Mouse (Mus musculus) MEL-GATA-1-ER (cell line): Measurements from ENCODE around the gene Cic.
"Not testable (repeated sequence)": the region's sequence is repeated elsewhere in the genome, so short reads cannot be mapped to it uniquely, and the experiment has no call there.

ENCODE experiments used
- DNase-seq: peaks from one replicate; pipeline ENCODE4 v3.0.0-alpha.2; 2012; ENCODE audit warnings: low read depth; ENCODE audit errors: extremely low read depth

Gene Cic

DNA sequence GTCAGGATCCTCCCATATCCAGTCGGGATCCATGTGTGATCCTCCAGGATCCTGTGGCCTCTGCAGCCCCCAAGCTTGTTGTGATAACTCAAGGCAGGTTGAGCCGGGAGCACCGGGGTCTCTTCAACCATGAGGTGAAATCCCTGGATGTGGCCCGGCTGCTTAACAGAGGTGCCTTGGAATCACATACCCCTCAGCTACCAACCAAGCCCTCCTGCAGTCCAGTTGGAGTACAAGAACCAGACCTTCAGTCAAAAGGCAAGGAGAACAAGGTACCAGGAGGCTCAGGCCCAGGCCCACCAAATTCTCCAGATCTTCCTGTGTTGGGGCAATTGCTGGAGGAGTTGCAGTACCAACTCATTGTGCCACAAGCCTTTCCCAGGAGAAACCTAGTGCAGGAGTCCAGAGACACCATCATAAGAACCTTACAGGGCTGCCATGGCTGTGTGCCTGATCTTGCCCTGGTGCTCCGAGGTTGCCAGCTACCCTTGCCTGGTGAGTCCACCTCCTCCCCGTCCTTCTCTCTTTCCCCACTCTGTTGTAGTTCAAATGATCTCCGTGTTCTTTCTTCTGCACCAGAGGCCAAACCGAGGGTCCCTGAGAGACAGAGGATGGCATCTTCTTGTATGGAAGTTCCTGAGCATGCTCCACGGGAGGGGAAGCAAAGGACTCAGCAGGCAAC, 35.6 kb downstream of the Cic start:
- DNase-seq: no peak

DNA sequence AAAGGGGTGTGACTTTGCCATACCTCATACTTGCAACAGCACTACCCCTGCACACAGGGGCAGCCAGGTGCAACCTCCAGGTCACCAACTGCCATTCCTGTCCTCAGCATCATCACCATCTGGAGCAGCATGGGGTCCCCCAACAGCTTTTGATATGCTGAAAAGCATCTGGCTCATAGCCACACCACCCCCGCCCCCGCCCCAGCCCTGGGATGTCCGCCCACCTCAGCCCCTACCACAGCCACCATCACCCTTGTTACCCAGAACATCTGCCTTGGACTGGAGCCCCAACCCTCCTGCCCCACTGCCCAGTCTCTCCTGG, 36.1 kb downstream of the Cic start:
- DNase-seq: no peak

DNA sequence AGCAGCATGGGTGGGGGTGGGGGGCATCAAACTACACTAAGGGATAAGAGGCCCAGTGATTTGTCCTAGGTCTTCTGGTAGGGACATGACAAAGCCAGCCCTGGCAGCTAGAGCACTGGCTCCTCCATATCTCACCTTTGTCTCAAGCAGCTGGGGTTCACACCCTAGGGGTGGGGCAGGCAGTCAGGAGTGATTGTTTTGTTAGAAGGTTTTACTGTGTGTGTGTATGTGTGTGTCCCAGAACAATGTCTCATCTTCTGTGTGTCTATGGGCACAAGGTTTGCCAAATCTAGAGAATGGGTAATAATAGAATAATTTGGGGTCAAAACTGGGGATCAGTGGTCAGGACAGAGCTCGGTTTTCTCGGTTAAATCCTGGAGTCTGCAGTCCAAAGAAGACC, 38.0 kb downstream of the Cic start:
- no peak for DNase-seq

DNA sequence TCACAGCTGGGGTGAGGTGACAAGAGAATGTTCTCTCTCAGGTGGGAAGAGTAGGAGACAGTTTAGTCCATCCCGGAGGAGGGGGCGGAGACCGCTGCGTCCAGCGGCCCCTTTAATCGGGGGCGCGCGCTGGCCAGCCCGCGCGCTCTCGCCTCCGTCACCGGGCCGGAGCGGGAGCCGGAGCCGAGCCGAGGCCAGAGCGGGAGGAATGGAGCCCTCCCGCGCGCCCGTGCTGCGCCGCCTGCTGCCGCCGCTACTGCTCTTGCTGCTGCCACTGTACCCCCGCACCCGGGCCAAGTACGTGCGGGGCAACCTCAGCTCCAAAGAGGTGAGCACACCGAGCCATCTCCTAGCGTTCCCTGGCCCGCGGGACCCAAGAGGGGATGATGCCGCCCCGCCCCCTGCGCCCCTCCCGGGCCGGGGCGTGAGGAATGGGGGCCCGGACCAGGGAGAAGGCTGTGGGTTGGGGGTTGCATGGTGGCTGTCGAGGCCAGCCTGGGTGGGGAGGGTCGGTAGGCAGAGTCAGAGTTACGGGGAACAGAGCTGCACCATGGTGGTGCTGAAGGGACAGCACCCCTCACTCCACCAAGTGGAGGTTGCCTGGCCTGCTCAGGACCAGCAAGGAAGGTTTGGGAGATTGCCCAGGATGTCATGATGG, 38.6 kb downstream of the Cic start, which contains the start of gene Tmem145:
Gene Tmem145, plus strand, starts transcription at position 151 of the 658 bp plus-strand sequence.
- DNase-seq: no peak

DNA sequence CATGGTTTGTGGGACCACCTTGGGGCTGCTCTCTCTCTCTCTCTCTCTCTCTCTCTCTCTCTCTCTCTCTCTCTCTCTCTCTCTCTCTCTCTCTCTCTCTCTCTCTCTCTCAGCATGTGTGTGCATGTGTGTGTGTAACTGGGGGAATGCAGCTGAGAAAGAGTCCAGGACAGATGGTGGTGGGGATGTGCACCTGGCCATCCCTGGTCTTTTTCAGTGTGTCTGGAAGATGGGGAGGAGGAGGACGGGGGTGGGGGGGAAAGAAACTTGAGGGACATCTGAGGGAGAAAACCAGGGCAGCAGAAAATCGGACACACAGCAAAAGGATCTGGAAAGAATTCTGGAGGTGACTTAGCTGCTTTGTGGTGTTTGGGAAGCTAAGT, 39.1 kb downstream of the Cic start:
- DNase-seq: no peak

DNA sequence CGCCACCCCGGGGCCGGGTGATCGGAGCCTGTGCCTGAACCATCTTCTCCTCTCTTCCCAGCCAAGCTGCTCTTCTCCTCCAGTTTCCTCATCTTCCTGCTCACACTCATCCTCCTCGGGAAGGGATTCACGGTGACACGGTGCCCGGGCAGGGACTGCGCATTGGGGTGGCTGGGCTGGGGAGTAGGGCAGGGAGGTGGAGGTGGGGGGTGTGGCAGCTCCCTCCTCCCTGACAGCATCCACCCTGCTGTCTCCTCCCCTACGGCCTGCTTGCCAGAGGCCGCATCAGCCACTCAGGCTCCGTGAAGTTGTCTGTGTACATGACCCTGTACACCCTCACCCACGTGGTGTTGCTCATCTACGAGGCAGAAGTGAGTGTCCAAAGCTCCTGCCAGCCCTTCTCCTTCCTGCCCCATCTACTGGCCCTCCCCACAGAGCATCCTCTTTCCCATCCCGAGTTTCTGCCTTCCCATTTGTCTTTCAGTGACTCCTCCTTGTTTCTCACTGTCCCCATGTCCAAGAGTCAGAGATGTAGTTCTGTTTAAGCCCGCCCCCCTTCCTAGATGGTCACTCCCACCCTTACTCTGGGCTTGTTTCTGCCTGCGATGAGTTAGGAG, 41.3 kb downstream of the Cic start:
- DNase-seq: no peak

DNA sequence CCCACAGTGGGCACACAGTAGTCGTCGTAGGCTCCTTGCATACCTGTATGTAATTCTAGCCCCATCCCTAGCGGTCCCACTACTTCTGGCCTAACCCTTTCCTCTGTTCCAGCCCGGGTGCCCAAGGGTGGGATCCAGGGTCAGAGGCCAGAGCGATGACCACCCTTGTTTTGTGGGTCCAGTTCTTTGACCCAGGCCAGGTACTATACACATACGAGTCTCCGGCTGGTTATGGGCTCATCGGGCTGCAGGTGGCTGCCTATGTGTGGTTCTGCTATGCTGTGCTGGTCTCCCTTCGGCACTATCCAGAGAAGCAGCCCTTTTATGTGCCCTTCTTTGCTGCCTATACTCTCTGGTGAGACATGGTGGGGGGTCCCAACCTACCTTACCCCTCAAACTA, 41.9 kb downstream of the Cic start:
- DNase-seq: no peak

DNA sequence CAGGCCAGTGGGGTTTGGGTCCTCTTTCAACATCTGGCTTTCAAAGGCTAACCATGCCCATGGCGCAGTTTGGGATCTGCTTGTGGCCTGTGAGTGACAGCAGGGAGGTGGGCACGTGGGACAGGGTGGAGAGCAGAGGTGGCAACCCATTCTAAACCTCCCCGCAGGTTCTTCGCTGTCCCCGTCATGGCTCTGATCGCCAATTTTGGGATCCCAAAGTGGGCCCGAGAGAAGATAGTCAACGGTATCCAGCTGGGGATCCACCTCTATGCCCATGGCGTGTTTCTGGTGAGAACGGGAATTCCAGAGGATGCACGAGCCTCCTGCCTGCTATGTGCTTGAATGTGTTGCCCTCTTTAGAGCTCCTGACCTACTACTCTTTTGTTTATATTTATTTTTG, 43.7 kb downstream of the Cic start:
- DNase-seq: no peak

DNA sequence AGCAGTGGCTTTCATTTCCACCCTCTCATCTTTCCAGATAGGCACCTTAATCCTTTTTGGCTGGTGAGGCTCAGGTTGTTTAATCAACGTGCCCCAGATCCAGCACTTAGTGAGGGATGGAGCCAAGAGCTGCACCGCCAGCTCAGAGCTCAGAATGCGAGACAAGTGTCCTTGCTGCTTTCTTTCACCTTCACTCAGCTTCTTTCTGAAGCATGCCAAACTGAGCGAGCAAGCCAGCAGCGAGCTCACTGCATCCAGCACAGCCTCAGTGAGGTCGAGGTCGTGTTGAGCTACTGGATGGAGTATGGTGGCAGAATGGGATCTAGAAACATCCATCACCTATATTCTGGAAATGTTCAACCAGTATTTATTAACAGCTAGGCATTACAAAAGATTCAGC, 45.8 kb downstream of the Cic start:
- DNase-seq: no peak

DNA sequence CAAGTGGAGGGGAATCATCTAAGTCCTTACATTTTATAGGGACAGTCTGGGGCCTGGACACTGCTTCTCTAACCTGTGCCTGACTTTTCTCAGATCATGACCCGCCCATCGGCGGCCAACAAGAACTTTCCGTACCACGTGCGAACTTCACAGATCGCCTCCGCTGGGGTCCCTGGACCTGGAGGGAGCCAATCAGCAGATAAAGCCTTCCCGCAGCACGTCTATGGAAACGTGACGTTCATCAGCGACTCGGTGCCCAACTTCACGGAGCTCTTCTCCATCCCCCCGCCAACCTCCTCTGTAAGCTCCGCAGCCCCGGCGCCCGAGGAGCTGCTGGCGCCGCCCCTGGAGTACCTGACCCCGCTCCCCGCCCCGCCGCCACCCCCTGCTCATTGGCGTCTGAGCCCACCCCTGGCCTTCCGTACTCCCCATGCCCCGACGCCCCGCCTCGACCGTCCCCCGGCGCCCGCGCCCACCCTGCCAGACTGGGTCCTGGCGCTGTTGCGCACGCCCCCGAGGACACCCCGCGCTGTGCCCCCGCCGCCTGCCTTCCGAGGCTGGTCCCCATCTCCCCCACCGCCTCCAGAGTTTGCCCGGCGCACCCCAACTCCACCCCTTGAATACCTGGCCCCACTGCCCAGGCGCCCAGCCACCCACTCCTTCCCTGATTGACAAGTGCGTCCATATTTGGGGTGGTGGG, 47.3 kb downstream of the Cic start:
- DNase-seq: no peak

DNA sequence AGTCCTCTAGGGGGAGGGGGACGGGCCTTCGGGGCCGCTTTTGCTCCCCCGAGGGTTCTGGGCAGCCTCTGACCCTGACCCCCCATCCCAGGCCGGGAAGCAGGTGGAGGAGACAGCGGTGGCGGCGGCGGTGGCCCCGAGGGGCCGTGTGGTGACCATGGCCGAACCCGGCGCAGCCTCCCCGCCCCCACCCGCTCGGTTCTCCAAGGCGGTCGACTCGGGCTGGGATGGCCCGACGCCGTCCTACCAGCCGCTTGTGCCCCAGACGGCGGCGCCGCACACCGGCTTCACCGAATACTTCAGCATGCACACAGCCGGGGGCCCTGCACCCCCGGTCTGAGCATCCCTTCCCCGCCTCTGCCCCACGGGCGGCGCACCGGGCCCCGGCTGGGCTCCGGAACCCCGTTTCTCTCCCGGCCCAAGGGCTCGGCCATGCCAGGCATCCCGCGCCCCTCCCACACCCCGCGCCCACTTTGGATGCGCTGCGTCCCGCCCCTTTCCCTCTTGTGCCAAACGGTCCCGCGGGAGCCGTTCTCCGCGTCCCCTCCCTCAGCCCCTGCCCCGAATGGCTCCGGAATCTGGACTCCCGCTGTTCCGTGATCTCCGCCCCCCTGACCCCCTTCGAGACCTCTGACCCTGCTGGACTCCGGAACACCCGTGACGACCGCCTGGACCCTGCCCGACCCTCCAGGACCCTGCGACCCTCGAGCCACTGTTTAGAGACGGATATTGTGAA, 48.0 kb downstream of the Cic start:
- DNase-seq: no peak

DNA sequence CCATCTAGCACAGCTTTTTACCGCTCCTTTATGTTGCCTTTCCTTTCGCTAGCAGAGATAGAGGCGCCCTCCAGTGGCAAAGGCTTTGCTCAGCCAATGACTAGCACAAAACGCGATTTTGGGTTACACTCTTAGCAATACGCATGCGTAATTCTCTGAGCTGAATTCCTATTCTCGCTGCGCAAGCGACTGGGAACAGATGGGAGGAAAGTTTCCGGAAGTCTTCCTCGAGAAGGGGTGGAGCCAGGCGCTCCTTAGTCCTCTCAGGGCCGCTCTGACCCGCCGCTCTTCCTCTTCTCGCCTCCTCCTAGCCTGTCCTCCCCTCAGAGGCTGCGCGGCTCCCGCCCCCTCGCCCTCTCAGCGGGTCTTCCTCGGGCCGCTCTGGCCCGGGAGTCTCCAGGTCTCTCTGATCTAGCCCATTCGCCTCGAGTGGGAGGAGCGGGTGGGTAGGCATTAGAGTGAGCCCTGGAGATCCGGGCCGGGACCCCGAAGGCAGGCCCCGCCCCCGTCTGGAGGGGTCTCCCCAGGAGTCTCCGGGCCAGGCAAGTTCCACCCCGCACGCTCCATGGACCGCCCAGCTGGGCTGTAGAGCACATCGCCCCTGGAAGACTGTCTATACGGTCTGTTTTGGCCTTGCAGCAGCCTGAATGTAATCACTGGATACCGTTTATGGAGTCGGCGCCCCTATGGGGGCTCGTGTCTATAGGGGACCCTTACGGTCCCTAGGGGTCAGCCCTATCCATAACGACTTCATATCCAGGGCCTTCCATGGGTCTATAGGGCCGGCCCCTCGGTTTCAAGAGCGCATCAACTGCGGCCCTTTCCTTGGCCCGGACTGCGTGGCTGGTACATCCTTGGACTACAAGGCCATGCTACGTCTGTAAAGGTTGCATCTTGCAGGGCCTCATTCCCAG, 49.3 kb downstream of the Cic start, which contains the start of gene Megf8:
Gene Megf8, plus strand, starts transcription at position 633 of the 914 bp plus-strand sequence.
- DNase-seq: peak; percentile 99

DNA sequence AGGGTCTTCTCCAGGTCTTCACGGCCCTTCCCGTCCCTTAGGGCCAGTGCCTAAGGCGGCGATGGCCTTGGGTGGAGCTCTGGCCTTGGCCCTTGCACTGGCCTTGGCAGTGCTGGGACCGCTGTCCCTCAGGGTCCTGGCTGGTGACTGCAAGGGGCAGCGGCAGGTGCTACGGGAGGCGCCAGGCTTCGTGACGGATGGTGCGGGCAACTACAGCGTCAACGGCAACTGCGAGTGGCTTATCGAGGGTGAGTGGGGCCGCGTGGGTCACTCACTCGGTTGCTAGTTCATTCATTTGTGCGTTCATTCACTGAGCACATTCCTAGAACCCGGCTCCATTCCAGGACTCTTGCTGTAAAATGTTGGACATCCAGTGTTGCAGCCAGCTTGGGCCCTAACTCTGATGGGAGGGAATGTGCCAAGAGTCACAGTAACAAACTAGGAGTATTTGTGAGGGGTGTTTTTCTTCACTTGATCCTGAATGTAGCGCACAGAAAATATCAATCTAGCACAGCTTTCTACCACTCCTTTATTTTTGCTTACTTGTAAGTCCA, 50.0 kb downstream of the Cic start:
- no peak for DNase-seq

DNA sequence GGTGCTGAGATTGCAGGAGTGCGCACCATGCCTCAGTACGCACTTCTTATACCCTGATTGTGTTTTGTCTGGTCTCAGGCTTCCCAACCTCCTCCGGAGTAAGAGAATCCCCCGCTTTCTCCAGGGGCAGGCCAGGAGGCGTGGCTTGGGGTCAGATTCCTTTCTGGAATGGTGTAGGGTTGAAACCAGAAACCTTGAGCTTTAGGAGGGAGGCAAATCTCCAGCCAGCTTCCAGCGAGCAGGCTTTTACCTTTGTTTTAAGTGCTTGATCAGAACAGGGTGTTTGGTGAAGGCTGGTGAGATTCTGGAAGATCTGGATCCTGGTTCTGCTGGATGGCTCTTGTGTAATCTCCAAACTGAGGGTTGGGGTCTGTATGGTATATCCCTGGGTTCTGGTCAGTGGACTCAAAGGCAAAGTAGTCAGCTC, 54.6 kb downstream of the Cic start:
- DNase-seq: no peak

DNA sequence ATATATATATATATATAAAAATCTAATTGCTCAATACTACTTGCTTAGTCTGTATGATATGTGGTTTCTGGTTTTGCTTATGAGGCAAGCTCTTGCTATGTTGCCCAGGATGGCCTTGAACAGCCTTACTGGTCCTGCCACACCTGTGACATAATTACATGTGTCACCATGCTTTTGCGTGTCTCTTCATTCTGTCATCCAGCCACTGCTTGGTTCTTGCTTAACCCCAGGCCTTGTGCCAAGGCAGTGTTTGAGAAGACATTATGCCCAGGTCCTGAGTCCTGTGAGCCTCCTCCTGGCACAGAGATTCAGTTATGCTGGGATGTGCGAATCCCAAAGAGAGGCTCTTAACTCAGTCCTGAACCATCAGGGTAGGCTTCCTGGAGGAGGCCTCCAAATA, 55.7 kb downstream of the Cic start:
- no peak for DNase-seq

DNA sequence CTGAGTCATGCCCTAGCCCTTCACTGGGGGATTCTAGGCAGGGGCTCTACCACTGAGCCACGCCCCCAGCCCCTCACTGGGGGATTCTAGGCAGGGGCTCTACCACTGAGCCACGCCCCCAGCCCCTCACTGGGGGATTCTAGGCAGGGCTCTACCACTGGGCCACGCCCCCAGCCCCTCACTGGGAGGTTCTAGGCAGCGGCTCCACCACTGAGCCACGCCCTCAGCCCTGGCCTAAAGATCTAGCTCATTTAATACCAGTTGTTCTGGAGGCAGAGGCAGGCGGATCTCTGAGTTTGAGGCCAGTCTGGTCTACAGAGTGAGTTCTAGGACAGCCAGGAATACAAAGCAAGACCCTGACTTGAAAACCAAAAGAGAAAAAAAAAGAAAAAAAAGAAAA, 57.9 kb downstream of the Cic start:
- not testable (repeated sequence) for DNase-seq

DNA sequence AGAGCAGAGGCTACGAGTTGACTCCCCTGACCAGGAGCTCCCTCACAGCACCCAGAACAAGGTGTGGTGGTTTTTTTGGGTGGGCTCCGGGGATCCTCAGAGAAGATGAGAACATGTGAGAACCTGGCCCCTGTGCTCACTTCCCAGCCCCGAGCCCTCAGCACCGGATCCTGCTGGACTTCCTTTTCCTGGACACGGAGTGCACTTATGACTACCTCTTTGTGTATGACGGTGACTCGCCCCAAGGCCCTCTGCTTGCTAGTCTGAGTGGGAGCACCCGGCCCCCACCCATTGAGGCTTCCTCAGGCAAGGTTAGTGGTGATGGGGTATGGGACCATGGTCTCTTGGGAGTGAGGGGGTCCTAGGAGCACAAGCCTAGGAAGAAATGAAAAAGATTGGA, 58.7 kb downstream of the Cic start:
- DNase-seq: no peak

DNA sequence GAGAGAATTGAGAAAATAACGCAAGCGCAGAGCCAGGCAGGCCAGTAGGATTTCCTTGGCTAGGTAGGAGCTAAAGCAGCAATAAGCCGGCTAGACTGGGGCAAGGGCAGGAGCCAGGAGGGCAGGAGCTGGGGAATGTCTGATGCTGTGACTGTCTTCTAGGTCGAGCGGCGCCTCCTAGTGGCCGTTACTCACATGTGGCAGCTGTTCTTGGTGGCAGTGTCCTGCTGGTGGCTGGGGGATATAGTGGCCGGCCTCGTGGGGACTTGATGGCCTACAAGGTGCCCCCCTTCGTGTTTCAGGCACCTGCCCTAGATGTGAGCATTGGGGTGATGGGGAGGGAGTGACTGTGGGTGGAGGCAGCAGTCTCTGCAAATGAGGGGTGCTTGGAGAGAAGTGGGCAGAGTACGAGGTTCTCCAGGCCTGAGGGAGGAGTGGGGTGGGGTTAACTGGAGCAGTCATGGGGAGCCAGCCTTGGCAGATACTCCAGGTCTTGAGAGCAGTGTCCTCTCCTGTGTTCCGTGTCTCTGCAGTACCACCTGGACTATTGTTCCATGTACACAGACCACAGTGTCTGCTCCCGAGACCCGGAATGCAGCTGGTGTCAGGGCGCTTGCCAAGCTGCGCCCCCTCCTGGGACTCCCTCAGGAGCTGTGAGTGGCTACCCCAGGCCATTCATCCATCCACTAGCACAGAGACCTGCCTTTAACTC, 66.2 kb downstream of the Cic start:
- no peak for DNase-seq

DNA sequence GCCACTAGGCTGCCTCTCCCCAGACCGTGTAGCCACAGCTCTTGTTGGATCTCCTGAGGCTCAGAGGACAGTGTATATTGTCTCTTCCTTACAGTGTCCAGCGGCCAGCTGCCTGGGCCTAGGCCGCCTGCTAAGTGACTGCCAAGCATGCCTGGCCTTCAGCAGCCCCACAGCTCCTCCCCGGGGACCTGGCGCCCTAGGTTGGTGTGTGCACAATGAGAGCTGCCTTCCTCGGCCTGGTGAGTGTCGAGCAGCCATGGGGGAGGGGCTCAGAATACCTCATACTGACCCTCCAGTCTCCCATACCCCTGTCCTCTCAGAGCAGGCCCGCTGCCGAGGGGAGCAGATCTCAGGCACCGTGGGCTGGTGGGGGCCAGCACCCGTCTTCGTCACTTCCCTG, 67.0 kb downstream of the Cic start:
- no peak for DNase-seq

DNA sequence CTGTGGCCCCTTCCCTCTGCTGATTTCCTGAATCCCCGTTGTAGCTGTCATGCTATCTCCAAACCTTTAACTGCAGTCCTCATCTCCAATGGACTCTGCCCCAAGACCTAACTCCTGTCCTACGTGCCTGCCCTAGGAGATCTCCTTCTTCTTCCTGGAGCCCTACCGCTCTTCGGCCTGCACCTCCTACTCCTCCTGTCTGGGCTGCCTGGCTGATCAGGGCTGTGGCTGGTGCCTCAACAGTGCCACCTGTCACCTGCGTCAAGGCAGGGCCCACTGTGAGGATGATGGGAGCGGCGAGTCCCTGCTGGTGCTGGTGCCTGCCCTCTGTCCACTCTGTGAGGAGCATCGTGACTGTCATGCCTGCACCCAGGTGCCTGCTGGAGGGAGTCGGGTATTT, 71.8 kb downstream of the Cic start:
- DNase-seq: no peak
